Comparison of ENCODE assay signal across 8 mouse cellular contexts in genomic region chrX:20848256-20848984, GRCm38 (mm10). TPM values are rescaled to one million over a fixed set of nuclear protein-coding genes. Genes with fewer than 3 reads are reported as not detected.
DNase-seq lines count a peak whose midpoint lies in the region; ATAC-seq lines count a peak whose summit lies in the region.

No protein-coding gene starts in this region.

- intact Hi-C loops in gastrocnemius, postnatal 14 days (cut with DNase I; ENCODE audit: low total_unique reads): no loop called here
- intact Hi-C loops in left cerebral cortex, postnatal 10 days (cut with DNase I): no loop called here

- peak; percentile 92 to 97 for DNase-seq in adrenal gland, adult (ENCODE audit: inconsistent age in 2 of 2, low spot score in 1 of 2)
- DNase-seq in embryo, embryonic 10.5 days (ENCODE audit: low spot score): peak; percentile 94
- DNase-seq in gastrocnemius, postnatal 14 days: peak; percentile 86
- DNase-seq in left cerebral cortex, postnatal 10 days (ENCODE audit: extremely low spot score in 1 of 2, low spot score in 2 of 2): peak; percentile 91 to 95
- peak; percentile 89 for DNase-seq in right cerebral cortex, postnatal 25 days
- peak; percentile 80 to 84 for DNase-seq in urinary bladder, postnatal 4 days (ENCODE audit: low spot score in 2 of 2)

- ATAC-seq in inflammation-experienced regulatory T-cells, adult 6 months: peak; percentile 99
- ATAC-seq in megakaryocyte-erythroid progenitor cell, adult 5-6 weeks (replicated peaks; ENCODE audit: low FRiP score, low TSS enrichment, poor library complexity, severe bottlenecking): peak; percentile 100

RNA-seq across cellular contexts. Expression of gene Timp1, which starts 21.5 kb away (rescaled TPM):
- 1 to 10 TPM; 4.8 to 5.8 TPM for total RNA-seq in gastrocnemius, postnatal 14 days (2021)
- not detected for polyA plus RNA-seq in inflammation-experienced regulatory T-cells, adult 6 months (2017; shearing (Covaris generic))
- 1 to 10 TPM; 1.1 to 1.3 TPM for total RNA-seq in left cerebral cortex, postnatal 10 days (2021)
- total RNA-seq in megakaryocyte-erythroid progenitor cell, adult 5-6 weeks (2014; fragmentation: Nextera tagmentation): not detected in 2 replicates
- not detected in 2 replicates for total RNA-seq in megakaryocyte-erythroid progenitor cell, adult 5-6 weeks (2017)

RNA-seq across cellular contexts. Expression of gene Araf, which starts 50.8 kb away (rescaled TPM):
- total RNA-seq in gastrocnemius, postnatal 14 days (2021): 10 to 100 TPM; 74.6 to 78.7 TPM
- polyA plus RNA-seq in inflammation-experienced regulatory T-cells, adult 6 months (2017; shearing (Covaris generic)): 100 to 1,000 TPM in 2 of 3 experiments, 10 to 100 TPM in 1; 99.1 to 180 (median 137) TPM
- total RNA-seq in left cerebral cortex, postnatal 10 days (2021): 100 to 1,000 TPM; 210 to 211 TPM
- total RNA-seq in megakaryocyte-erythroid progenitor cell, adult 5-6 weeks (2014; fragmentation: Nextera tagmentation): 101 and 125 TPM in 2 replicates
- total RNA-seq in megakaryocyte-erythroid progenitor cell, adult 5-6 weeks (2017): 33.5 and 40.7 TPM in 2 replicates

Comparison
In these comparisons a context has a peak if more than half of its experiments do, and no peak if none do; other contexts are left out.
1. Peak in every context shown above with its lines: DNase-seq and ATAC-seq.